Mouse (Mus musculus): ENCODE results near the gene Dlgap1. TPM values are rescaled to one million over a fixed set of nuclear protein-coding genes. Genes with fewer than 3 reads are reported as not detected.

Gene Dlgap1
- polyA plus RNA-seq, 1 experiment from 2014 or later: 2.0 TPM

- Histone ChIP-seq H3K27ac (no peak overlapping the region), H3K9ac (no peak overlapping the region), H3K4me2 (no peak overlapping the region), H3K27me3 (replicated peaks) (no peaks in the 10 kb centered on the region), H3K4me1 (no peaks in the 10 kb centered on the region), H3K4me3 (replicated peaks) (no peak overlapping the region), H3K36me3 (no peaks in the 10 kb centered on the region), H3K9me3 (no peaks in the 10 kb centered on the region)
- 76% methylated on average over 5 of the region's 5 CpGs for WGBS
- ATAC-seq (ENCODE audit: insufficient read depth, low FRiP score, low read depth): no peak
Measured at GRCm38 (mm10) chr17:70614407-70615060, 645.7 kb downstream of the Dlgap1 start.

GRCm38 (mm10) chr17:70622493-70622892 is 653.6 kb downstream of the Dlgap1 start:
- no peak overlapping the region for H3K9ac ChIP-seq
- H3K4me3 ChIP-seq (replicated peaks): no peak overlapping the region
- no peaks in the 10 kb centered on the region for H3K4me1 ChIP-seq
- H3K27ac ChIP-seq: no peak overlapping the region
- no peaks in the 10 kb centered on the region for H3K36me3 ChIP-seq
- 77% methylated on average over 8 of the region's 8 CpGs for WGBS
- H3K27me3 ChIP-seq (replicated peaks): no peaks in the 10 kb centered on the region
- ATAC-seq (ENCODE audit: insufficient read depth, low FRiP score, low read depth): no peak
- no peaks in the 10 kb centered on the region for H3K9me3 ChIP-seq
- no peak overlapping the region for H3K4me2 ChIP-seq

GRCm38 (mm10) chr17:70626396-70626795 is 657.5 kb downstream of the Dlgap1 start:
- no peak overlapping the region for H3K4me3 ChIP-seq (replicated peaks)
- 84% methylated on average over 9 of the region's 9 CpGs for WGBS
- no peak overlapping the region for H3K4me2 ChIP-seq
- no peaks in the 10 kb centered on the region for H3K36me3 ChIP-seq
- no peaks in the 10 kb centered on the region for H3K4me1 ChIP-seq
- no peak overlapping the region for H3K27ac ChIP-seq
- no peaks in the 10 kb centered on the region for H3K9me3 ChIP-seq
- H3K27me3 ChIP-seq (replicated peaks): no peaks in the 10 kb centered on the region
- no peak overlapping the region for H3K9ac ChIP-seq
- no peak for ATAC-seq (ENCODE audit: insufficient read depth, low FRiP score, low read depth)

- H3K4me2 ChIP-seq: no peak overlapping the region
Measured at GRCm38 (mm10) chr17:70626925-70627324, 658.1 kb downstream of the Dlgap1 start.

GRCm38 (mm10) chr17:70629653-70630378 is 660.9 kb downstream of the Dlgap1 start:
- Histone ChIP-seq H3K9me3 (no peaks in the 10 kb centered on the region), H3K4me3 (replicated peaks) (no peak overlapping the region), H3K27ac (peak overlapping the region; percentile 65; the same call in 1 of the 2 replicates), H3K4me1 (no peaks in the 10 kb centered on the region), H3K9ac (no peak overlapping the region), H3K27me3 (replicated peaks) (no peaks in the 10 kb centered on the region), H3K4me2 (no peak overlapping the region), H3K36me3 (no peaks in the 10 kb centered on the region)
- 34% methylated on average over 6 of the region's 6 CpGs for WGBS
- ATAC-seq (ENCODE audit: insufficient read depth, low FRiP score, low read depth): no peak

More at GRCm38 (mm10) chr17:70626925-70627324, 658.1 kb downstream of the Dlgap1 start:
- Histone ChIP-seq H3K9me3 (no peaks in the 10 kb centered on the region), H3K27me3 (replicated peaks) (no peaks in the 10 kb centered on the region), H3K4me3 (replicated peaks) (no peak overlapping the region), H3K27ac (no peak overlapping the region), H3K4me1 (no peaks in the 10 kb centered on the region), H3K9ac (no peak overlapping the region), H3K36me3 (no peaks in the 10 kb centered on the region)
- WGBS: 76% methylated on average over 6 of the region's 6 CpGs
- ATAC-seq (ENCODE audit: insufficient read depth, low FRiP score, low read depth): no peak

- Histone ChIP-seq H3K9me3 (no peaks in the 10 kb centered on the region), H3K9ac (no peak overlapping the region), H3K4me2 (no peak overlapping the region), H3K4me3 (replicated peaks) (no peak overlapping the region), H3K27ac (no peak overlapping the region), H3K27me3 (replicated peaks) (no peaks in the 10 kb centered on the region), H3K36me3 (no peaks in the 10 kb centered on the region), H3K4me1 (no peaks in the 10 kb centered on the region)
- peak; percentile 65; the same call in 1 of the 2 replicates for ATAC-seq (ENCODE audit: insufficient read depth, low FRiP score, low read depth)
- 21% methylated on average over 9 of the region's 9 CpGs for WGBS
Measured at GRCm38 (mm10) chr17:70633181-70633944, 664.5 kb downstream of the Dlgap1 start.

- no peak overlapping the region for H3K9ac ChIP-seq
- no peak overlapping the region for H3K4me2 ChIP-seq
- H3K27me3 ChIP-seq (replicated peaks): no peaks in the 10 kb centered on the region
- no peaks in the 10 kb centered on the region for H3K9me3 ChIP-seq
- H3K27ac ChIP-seq: no peak overlapping the region
- 71% methylated on average over 1 of the region's 1 CpGs for WGBS
- ATAC-seq (ENCODE audit: insufficient read depth, low FRiP score, low read depth): no peak
- H3K4me1 ChIP-seq: no peaks in the 10 kb centered on the region
- H3K36me3 ChIP-seq: no peaks in the 10 kb centered on the region
- H3K4me3 ChIP-seq (replicated peaks): no peak overlapping the region
Measured at GRCm38 (mm10) chr17:70643211-70643610, 674.3 kb downstream of the Dlgap1 start.

GRCm38 (mm10) chr17:70646641-70647040 is 677.8 kb downstream of the Dlgap1 start:
- Histone ChIP-seq H3K4me3 (replicated peaks) (no peak overlapping the region), H3K4me2 (no peak overlapping the region)

GRCm38 (mm10) chr17:70661382-70661781 is 692.5 kb downstream of the Dlgap1 start:
- no peaks in the 10 kb centered on the region for H3K9me3 ChIP-seq
- no peak overlapping the region for H3K27ac ChIP-seq
- no peak overlapping the region for H3K4me2 ChIP-seq
- H3K4me3 ChIP-seq (replicated peaks): no peak overlapping the region
- ATAC-seq (ENCODE audit: insufficient read depth, low FRiP score, low read depth): no peak
- H3K27me3 ChIP-seq (replicated peaks): no peaks in the 10 kb centered on the region
- H3K9ac ChIP-seq: no peak overlapping the region
- WGBS: 47% methylated on average over 3 of the region's 3 CpGs
- no peaks in the 10 kb centered on the region for H3K36me3 ChIP-seq
- no peaks in the 10 kb centered on the region for H3K4me1 ChIP-seq

More at GRCm38 (mm10) chr17:70646641-70647040, 677.8 kb downstream of the Dlgap1 start:
- 51% methylated on average over 4 of the region's 4 CpGs for WGBS
- H3K9me3 ChIP-seq: no peaks in the 10 kb centered on the region
- no peak for ATAC-seq (ENCODE audit: insufficient read depth, low FRiP score, low read depth)
- H3K4me1 ChIP-seq: no peaks in the 10 kb centered on the region
- H3K27ac ChIP-seq: no peak overlapping the region
- no peak overlapping the region for H3K9ac ChIP-seq
- no peaks in the 10 kb centered on the region for H3K36me3 ChIP-seq
- no peaks in the 10 kb centered on the region for H3K27me3 ChIP-seq (replicated peaks)

- no peaks in the 10 kb centered on the region for H3K27me3 ChIP-seq (replicated peaks)
- H3K9ac ChIP-seq: no peak overlapping the region
- WGBS: 53% methylated on average over 6 of the region's 6 CpGs
- H3K4me1 ChIP-seq: no peaks in the 10 kb centered on the region
- ATAC-seq (ENCODE audit: insufficient read depth, low FRiP score, low read depth): no peak
- H3K4me3 ChIP-seq (replicated peaks): no peak overlapping the region
- no peak overlapping the region for H3K27ac ChIP-seq
- H3K9me3 ChIP-seq: no peaks in the 10 kb centered on the region
- H3K36me3 ChIP-seq: no peaks in the 10 kb centered on the region
- no peak overlapping the region for H3K4me2 ChIP-seq
Measured at GRCm38 (mm10) chr17:70663992-70664391, 695.1 kb downstream of the Dlgap1 start.

- no peak overlapping the region for H3K9ac ChIP-seq
- no peaks in the 10 kb centered on the region for H3K36me3 ChIP-seq
- no peaks in the 10 kb centered on the region for H3K9me3 ChIP-seq
- no peaks in the 10 kb centered on the region for H3K27me3 ChIP-seq (replicated peaks)
- H3K27ac ChIP-seq: no peak overlapping the region
- no peak for ATAC-seq (ENCODE audit: insufficient read depth, low FRiP score, low read depth)
- H3K4me1 ChIP-seq: no peaks in the 10 kb centered on the region
- no peak overlapping the region for H3K4me3 ChIP-seq (replicated peaks)
- no peak overlapping the region for H3K4me2 ChIP-seq
Measured at GRCm38 (mm10) chr17:70664484-70665040, 695.7 kb downstream of the Dlgap1 start.

GRCm38 (mm10) chr17:70673985-70674384 is 705.1 kb downstream of the Dlgap1 start:
- Histone ChIP-seq H3K4me1 (no peaks in the 10 kb centered on the region), H3K27me3 (replicated peaks) (no peaks in the 10 kb centered on the region), H3K36me3 (no peaks in the 10 kb centered on the region), H3K9ac (no peak overlapping the region), H3K4me3 (replicated peaks) (no peak overlapping the region), H3K9me3 (no peaks in the 10 kb centered on the region), H3K4me2 (no peak overlapping the region), H3K27ac (no peak overlapping the region)
- 86% methylated on average over 13 of the region's 13 CpGs for WGBS
- no peak for ATAC-seq (ENCODE audit: insufficient read depth, low FRiP score, low read depth)

Measured in stomach, embryonic 15.5 days (tissue).